Mouse (Mus musculus) adrenal gland, adult 8-10 months (tissue): ENCODE results near the gene Slc35f6. TPM values are rescaled to one million over a fixed set of nuclear protein-coding genes. Genes with fewer than 3 reads are reported as not detected.

Experiments
- DNase-seq: peaks from one replicate; pipeline ENCODE4 v3.0.0; 2022
- total RNA-seq, 4 experiments: library from RNA; stranded (reverse); gene quantifications; 2 replicates each; pipeline ENCODE4 v1.2.4; 2022

Slc35f6 gene
- total RNA-seq, 4 experiments from 2014 or later = 39.8 to 60.3 (median 49.4) TPM

DNA sequence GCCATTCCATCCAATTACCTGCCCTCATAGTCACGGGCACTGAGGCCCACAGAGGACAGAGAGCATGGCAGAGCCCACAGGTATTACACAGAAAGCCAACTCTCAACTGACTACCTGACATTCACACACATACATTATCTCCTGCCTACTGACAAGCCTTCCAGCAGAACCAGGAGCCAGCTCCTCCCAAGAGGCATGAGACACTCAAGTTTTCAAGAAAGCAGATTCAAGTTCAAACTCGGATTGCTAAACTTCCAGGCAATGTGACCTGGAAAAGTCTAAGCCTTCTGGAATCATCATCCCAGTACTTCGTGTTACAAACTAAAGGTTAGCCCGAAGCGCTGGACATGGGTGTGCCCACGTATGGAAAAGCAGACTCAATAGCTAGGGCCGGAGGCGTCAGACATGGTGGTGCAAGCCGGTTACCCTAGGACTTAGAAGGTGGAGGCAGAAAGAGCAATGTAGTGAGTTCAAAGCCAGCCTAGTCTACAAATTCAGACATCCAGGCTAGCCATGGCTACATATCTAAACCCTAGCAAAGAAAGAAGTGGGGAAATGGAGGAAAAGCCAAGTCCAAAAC is 26.4 kb upstream of the Slc35f6 start:
- DNase-seq = no peak

DNA sequence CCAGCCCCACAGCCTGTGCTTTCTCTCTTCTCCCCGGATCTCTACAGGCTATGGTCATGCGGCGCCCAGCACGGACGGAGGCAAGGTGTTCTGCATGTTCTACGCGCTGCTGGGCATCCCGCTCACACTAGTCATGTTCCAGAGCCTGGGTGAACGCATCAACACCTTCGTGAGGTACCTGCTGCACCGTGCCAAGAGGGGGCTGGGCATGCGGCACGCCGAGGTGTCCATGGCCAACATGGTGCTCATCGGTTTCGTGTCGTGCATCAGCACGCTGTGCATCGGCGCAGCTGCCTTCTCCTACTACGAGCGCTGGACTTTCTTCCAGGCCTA is 25.9 kb upstream of the Slc35f6 start:
- no peak for DNase-seq

DNA sequence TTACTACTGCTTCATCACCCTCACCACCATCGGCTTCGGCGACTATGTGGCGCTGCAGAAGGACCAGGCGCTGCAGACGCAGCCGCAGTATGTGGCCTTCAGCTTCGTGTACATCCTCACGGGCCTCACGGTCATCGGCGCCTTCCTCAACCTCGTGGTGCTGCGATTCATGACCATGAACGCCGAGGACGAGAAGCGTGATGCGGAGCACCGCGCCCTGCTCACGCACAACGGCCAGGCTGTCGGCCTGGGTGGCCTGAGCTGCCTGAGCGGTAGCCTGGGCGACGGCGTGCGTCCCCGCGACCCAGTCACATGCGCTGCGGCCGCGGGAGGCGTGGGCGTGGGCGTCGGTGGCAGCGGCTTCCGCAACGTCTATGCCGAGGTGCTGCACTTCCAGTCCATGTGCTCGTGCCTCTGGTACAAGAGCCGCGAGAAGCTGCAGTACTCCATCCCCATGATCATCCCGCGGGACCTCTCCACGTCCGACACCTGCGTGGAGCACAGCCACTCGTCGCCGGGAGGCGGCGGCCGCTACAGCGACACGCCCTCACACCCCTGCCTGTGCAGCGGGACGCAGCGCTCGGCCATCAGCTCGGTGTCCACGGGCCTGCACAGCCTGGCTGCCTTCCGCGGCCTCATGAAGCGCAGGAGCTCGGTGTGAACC is 25.4 kb upstream of the Slc35f6 start:
- DNase-seq = no peak

DNA sequence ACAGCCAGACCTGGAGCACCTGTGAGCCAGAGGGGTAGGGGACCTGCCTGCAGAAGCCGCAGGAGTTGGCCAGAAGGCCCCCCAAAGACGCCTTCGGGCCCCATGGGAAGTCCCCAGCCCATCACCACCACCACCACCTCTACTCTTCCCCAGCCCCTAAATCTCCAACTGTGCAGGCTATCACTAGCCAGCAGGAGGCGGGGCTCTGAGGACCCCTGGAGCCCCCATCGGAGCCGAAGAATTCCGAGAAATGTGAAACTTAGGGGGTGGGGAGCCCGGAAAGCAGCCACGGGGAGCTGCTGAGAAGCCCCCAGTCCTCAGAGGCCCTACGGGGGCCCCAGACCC is 24.9 kb upstream of the Slc35f6 start:
- peak; percentile 40 for DNase-seq

DNA sequence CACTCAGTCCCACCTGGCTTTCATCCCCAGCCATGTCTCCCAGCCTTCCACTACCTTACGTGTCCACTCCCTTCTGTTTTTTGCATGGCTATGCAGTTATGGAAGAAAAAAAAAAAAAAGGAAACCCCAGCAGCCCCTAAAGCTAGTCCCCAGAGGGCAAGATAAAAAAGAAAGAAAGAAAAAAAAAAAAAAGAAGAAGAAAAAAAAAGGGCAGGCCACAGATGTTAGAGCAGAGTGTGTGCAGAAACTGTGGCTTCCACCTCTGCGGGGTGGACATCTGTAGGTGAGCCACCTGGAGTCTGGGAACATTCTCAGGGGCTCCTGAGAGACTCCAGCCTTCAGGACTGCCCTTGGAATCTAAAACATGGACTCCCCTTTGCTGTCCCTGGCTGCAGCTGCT is 24.4 kb upstream of the Slc35f6 start:
- DNase-seq = no peak

DNA sequence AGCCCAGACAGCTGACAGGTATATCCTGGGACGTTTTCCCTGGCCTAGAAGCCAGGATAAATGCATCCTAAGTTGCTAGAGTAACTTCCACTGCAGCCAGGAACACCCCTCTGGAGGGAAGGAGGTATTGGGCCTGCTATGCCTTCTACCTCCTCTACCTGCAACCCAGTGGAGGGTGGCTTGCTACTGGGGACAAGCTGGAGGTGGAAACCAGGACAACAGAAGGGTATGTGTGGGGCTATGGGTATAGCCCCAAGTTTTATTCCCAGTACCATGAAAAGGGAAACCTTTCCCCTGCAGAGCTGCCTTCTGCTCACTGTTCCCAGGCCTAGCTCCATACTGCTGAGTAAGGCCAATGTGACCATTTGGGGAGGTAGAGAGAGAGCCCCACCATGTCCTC is 23.4 kb upstream of the Slc35f6 start:
- no peak for DNase-seq

DNA sequence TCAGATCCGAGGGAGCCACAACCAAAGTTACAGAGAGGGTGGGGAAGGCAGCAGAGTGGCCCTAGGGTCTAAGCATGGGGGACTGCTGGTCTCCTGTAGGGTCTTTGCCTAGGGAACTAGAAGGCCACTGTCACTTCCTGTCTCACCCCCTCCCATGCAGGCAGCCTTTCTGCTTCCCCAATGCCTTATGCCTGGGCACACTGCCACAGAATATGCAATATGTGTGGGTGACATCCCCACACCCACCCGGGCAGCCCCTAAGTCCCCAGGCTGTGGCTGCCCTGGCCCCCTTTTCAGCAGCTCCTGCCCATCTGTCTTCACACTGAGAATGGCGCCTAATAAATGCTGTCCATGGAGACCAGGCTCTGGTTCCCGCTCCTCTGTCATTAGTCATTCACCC is 22.8 kb upstream of the Slc35f6 start:
- peak; percentile 47 for DNase-seq

DNA sequence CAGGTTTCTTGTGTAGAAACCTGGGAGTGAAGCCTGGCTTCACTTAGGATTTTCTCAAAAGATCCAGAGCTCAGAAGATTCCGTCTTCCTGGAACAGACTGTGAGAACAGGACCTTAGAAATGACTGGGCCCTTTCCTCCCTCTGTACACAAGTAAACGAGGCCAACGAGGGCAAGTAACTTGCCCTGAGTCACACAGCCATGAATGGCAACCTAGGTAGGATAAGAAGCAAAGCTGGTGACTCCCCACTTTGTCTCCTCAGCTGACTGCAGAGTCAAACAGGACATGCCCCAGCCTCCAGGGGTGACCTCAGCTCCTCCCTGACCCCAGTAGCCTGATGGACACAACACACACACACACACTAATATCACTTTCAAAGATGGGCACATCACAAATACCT is 22.4 kb upstream of the Slc35f6 start:
- no peak for DNase-seq

DNA sequence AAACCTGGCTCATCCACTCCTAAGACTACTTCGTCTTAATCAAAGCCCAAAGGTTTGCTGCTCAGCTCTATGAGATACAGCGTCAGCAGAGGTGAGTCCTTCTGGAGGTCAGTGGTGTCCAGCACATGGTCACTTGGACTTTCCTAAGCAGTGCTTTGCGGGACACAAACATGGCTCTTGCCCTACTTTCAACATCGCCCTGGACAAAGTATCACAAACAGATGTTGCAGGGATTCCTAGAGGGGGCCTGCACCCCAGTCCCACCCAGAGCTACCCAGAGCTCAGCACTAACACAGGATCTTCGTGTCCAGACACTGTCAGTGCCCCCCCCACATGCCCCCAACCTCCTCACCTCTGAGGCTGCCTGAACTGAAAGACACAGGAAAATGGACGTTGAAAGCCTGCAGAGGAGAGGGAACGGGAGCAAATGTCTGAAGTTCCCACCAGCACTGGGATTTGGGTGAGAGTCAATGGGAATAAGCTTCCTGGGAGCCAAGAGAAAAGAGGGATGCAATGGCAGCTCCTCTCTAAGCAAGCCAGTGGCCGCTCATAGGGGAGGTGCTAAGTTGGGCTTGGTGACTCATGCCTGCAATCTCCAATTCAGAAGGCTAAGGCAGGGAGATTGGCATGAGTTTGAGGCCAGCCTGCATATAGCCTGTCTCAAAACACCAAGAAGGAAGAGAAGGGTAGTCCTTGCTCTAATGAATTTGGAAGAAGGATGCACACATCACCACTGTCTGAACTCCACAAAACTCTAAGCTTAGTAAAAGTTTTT is 21.2 kb upstream of the Slc35f6 start:
- peak; percentile 63 for DNase-seq

DNA sequence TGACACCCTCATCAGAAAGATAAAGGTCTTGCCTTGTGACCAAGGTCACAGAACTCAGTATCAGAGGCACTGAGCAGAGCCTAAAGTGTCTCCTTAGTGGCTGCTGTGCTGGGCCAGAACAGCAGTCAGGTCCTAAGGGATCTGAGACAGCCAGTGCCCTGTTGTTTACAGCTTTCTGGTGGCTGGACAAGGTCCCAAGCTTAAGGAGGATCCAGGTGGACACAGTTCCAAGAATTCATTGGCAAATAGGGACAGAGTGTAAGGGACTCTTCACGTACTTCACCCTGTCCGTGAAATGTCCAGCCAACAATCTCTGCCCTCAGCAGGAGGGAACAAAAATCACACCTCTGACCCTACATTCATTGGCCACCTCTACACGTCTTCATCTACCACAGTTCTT is 19.2 kb upstream of the Slc35f6 start:
- DNase-seq = no peak

DNA sequence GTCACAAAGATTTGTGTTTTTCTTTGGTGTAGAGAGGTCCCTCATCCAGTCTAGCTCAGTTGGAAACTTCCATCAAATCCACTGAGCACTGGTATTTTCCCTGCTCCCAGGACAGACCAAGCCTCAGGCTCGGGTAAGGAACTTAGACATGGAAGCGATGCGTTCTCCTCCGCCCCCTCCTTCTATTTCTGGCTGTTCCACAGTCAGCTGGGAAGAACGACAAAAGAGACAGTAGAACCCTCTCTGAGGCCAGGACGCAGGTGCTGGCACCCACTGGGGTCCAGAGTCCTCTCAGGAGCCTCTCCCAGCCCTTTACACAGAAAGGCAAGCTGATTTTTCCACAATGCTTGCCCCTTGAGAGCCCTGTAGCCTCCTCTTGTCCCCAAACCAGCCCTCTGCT is 17.3 kb upstream of the Slc35f6 start:
- no peak for DNase-seq

DNA sequence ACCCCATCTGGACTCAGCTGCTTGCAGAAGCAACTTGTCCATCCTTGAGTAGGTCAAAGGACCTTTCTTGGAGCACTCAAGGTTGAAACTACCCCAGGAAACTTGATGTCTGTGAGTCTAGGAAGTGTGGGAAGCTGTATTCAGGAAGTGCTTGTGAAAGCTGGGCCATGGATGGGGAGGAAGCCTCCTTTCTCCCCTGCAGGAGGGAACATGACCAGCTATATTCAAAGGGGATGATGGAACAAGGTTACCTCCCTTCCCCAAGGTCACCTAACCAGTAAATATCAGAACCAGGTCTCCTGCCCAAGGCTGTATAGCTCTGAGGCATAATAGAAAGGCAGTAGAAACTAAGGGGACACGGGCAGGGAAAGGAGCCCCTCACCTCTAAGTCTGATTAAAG is 15.6 kb upstream of the Slc35f6 start:
- no peak for DNase-seq

DNA sequence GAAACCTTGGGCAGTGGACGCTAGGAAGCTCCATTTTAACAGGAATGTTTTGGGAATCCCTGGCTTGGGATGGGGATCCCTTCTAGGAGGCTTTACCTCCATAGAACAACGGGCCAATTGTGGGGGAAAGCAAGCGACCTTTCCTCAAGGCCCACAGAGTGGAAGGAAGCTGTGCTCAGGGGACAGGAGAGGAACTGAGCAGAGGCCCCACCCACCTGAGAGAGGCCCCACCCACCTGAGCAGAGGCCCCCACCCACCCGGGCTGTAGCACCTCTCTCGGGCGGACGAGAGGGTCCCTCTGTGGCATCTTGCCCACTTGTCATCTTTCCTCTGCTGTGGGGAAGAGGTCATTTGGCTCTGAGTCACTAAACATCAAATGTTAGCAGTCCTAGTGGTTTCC is 10.7 kb upstream of the Slc35f6 start:
- DNase-seq = no peak

DNA sequence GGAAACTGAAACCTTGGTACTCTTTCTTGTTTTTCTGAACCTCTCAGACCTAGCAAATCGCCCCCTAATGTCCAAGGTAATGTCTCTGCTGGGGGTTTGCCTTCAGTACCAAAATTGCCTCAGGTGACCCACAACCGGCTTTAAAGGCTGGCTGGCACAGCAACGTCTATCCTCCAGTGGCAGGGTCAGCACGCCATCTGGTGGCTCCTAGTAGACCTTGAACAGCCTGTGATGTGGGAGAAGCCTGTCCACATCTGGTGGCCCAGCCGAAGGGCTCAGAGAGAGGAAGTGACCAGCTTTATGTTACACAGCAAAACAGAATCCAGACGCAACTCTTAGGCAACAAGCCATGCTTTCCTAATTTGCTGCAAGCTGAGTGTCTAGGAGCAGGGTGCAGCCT is 9.7 kb upstream of the Slc35f6 start:
- peak; percentile 80 for DNase-seq

DNA sequence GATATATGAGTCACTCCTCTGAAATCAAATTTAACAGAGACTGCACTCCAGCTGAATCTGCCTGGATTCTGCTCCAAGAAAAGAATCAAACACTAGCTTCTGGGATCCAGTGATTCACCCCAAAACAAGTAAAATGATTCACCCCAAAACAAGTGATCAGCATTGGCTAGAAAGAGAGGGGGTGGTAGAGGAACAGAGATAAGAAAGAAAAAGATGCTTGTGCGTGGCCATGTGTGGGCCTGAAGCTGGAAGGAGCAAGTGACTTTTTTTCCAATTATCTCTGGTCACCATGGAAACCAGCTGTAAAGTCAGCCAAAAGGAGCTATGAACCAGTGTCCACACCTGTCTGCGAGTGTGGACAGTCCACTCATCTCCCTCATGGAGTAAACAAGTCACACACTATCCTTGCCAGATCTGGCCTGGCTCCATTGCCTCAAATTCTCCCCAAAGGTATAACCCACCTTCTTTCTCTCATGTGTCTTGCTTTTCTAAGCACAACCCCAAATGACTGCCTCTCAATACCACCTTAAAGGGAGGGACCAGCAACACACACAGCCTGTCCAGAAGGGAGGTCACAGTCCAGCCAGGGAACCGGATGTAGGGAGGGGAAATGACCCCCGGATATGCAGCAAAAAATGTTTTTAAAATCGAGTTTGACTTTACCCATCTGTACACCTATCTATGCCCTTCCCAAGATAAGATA is 4.1 kb upstream of the Slc35f6 start:
- no peak for DNase-seq

DNA sequence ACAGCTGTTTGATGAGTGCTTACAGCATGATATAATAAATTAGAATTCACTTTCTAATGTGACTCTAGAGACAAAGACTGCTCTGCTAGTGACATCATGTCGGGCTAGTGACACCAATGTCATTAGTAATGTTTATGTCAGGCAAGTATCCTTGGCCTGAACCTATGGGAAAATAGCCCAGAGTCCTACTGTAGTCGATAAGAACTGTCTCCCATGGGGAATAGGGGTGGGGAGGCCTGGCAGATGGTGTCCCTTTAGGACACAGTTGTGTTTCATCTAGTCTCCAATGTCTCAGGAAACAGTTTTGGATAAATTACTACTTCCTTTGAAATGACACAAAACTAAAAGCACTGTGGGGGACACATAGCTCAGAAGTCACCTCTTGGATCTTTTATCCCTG is 1.7 kb upstream of the Slc35f6 start:
- DNase-seq = no peak

DNA sequence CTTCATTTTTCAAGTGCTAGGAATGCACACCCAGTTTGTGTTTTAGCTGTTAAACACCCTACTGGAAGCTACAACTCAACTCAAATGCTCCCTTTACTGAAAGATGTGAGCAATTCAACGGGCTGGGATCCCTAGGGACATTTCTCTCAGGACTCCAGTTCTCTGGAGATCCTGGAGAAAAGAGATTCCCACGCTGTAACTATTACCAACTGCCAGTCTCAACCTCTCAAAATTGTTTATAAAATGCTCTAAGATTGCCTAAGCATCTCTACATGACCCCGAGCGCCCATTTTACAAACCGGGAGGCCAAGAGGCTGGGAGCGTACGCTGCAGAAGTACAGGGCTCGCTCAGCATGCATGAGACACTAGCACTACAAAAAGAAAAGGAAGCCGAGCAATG is 337 bp upstream of the Slc35f6 start:
- no peak for DNase-seq

DNA sequence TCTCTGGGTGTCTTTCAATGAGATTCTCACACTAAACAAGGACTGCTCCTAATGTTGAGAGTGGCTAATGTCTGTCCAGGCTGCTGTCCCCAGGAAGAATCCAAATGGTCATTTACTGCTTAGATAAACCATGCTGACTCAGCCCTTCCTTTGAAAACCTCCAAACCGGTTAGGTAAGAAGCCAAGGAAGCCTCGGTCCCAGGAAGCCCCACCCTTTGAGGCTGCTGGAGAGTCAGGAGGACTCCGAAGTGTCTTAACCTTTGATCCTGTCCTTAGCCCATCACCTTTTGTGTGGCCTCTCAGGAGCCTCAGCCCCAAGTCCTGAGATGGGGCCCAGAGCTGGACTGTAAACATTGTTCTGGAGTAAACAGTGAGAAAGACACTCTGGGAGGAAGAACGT is 1.8 kb downstream of the Slc35f6 start:
- no peak for DNase-seq

DNA sequence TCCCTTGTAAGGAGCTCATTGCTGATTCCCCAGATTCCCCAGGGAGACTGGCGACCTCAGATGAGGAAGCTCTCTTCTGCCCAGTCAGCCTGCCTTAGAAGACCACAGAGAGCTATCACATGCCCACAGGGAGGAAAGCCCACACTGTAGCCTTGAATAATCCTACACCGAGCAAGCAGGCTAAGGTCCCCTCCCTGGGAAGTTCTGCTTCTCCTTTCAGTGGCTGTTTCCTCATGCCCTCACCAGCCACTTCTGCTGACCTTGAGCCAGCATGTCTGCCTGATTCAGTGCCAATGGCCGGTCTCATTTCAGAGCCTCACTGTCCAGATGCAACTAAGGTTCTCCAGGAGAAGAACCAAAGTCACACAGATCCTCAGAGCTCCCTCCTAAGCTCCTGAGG is 3.0 kb downstream of the Slc35f6 start:
- no peak for DNase-seq

DNA sequence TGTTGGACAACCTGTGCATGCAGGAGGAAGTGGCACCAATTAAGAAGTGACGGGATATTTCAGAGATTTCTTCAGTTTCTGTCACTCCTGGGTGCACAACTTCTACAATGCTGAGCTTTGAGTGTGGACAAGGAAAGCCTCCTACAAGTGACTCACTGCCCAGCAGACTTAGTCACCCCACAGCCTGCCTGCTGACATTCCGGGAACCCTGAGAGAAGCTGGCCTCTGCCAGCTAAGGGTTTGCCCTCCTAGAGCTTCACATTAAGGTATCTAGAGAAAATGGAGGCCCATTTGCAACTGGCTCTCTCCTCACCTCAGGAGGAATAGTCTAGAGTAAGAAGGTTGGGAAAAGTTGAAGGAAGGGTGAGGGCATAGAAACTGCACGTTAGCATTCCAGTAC is 3.8 kb downstream of the Slc35f6 start:
- DNase-seq = no peak

DNA sequence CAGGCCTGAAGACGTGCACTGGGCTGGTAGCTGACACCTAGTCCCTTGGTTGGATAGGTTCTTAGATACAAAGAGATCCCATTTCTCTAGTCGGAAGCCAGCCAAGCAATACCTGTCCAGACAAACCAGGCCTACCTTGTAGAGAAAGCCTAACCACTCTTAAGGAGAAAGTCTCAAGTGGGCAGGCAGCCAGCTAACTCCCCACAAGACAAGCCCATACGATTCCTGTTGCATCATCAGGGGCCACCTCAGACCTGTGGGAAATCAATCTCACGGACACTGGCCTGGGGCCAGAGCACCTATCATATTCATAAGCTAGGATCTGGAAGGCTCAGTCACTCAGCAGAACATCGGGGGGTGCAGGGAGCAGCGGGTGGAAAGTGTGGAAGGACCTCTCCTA is 5.5 kb downstream of the Slc35f6 start:
- no peak for DNase-seq

DNA sequence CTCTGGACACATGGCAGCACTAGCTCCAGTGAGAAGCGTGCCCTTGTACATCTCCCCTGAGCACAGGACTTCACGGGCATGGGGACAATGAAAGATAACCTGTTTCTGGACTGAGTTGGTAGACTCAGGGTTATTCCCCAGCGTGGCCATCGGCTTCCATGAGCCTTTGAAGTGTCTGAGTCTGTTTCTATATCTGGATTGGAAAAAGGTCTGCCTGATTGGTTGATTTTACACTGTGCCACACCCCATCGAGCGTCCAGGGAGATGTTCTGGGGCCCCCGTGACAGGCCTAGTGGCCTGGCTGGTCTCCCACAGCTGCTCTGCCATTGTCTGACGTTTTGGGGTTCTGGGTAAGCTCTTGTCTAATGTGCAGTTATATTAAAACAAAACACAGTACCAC is 7.3 kb downstream of the Slc35f6 start:
- no peak for DNase-seq

DNA sequence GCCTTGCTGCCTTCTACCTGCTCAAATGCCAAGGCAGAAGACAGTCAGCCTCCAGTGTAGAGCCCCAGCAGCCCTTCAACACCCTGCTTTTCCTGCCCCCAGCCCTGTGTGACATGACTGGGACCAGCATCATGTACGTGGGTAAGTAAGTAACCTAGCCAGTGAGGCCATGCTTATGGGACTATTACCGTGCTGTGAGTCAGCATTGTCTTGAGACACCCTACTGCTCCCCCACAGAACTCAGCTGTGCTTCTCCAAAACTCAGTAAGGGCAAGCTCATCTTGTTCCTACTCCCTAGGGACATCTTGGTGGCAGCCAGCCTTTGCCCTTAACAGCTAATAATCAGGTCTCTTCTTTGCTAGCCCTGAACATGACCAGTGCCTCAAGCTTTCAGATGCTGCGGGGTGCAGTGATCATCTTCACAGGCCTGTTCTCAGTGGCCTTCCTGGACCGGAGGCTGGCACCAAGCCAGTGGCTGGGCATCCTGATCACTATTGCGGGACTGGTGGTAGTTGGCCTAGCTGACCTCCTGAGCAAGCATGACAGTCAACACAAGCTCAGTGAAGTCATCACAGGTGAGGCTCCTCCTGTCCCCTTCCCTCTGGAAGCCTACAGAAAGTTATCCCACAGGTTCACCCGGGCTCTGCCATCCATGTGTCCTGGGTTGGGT is 7.9 kb downstream of the Slc35f6 start:
- no peak for DNase-seq
